Mouse (Mus musculus): ENCODE measurements around the gene Olfr653. TPM values are rescaled to one million over a fixed set of nuclear protein-coding genes. Genes with fewer than 3 reads are reported as not detected.

Olfr653 gene
- polyA plus RNA-seq (2015; fragmentation: Nextera tagmentation; extraction: Ambion mirVana), result not detected in 2 replicates

DNA sequence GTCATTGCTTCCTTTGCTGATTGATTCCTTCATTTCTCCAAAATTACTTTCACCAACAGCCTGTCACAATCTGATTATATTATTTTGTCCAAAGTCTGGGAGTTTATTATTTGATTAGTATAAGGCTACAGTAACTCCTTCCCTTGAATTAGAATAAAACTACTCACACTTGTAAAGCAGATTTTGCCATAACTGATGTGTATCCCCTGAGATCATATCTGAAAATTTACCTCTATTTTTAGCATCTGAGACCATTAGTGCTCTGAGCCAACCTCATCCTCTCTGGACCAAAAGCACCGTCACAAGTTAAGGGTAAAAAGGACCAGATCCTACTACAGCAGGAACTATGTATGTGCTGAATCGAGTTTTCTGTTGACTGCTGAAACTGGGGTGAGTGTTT, at the start of gene Olfr653:
TSS of gene Olfr653 (plus strand) at position 301 of the 400 bp plus-strand sequence.
- Histone ChIP-seq H3K4me2 (no peak within 1 kb of the TSS), H3K27me3 (no peaks in the 10 kb centered on the region), H3K9me3 (replicated peaks) (no peaks in the 10 kb centered on the region), H3K27ac (no peak within 1 kb of the TSS), H3K4me1 (replicated peaks) (no peaks in the 10 kb centered on the region), H3K4me3 (no peak within 1 kb of the TSS), H3K36me3 (no peaks in the 10 kb centered on the region), H3K9ac (no peak within 1 kb of the TSS)
- 45% methylated on average over 2 of the region's 2 CpGs for WGBS
- ATAC-seq (replicated peaks; ENCODE audit: insufficient number of reproducible peaks, insufficient read depth, low FRiP score, low read depth), result no peak

DNA sequence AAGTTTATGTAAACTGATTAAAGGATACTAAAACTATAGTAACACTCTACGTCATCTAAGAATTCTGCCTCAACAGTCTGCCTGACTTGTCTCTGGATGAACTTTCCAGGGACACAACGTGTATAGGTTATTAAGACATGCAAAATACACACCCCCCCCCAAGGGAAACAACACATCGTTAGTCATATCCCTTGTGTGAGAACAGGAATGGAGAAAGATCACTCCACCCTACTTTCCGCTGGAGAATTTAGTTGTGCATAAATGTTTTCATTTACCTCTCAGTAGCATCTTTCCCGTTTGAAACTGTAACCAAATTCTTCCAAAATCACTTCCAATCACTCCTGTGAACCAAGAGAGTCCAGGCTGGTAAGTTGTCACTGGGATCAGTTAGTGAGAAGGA, 27.3 kb upstream of the Olfr653 start, which contains the start of gene Olfr651:
TSS of gene Olfr651 (plus strand) at position 301 of the 400 bp plus-strand sequence.
- Histone ChIP-seq H3K9ac (no peak within 1 kb of the TSS), H3K4me3 (no peak within 1 kb of the TSS), H3K27me3 (no peaks in the 10 kb centered on the region), H3K9me3 (replicated peaks) (no peaks in the 10 kb centered on the region), H3K4me2 (no peak within 1 kb of the TSS), H3K4me1 (replicated peaks) (no peaks in the 10 kb centered on the region), H3K36me3 (no peaks in the 10 kb centered on the region), H3K27ac (no peak within 1 kb of the TSS)
- ATAC-seq (replicated peaks; ENCODE audit: insufficient number of reproducible peaks, insufficient read depth, low FRiP score, low read depth), result no peak
- WGBS, result 67% methylated on average over 5 of the region's 5 CpGs

DNA sequence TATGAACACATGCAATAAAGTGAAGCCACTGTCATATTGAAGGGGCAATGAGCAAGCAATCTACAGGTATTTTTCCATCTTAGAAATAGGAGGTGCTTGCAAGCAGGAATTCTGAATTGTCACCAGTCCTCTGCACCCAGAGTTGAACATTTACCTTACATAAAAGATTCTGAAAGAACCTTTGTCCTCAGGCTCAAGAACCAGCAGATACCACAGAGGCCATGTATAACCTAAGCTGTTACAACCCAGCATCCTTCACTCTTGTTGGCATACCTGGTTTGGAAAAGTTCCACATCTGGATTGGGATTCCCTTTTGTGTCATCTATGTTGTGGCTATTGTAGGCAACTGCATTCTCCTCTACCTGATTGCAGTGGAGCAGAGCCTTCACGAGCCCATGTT, 24.4 kb upstream of the Olfr653 start:
- Histone ChIP-seq H3K4me3 (no peak overlapping the region), H3K9me3 (replicated peaks) (no peaks in the 10 kb centered on the region), H3K27ac (no peak overlapping the region), H3K4me1 (replicated peaks) (no peaks in the 10 kb centered on the region), H3K9ac (no peak overlapping the region), H3K27me3 (no peaks in the 10 kb centered on the region), H3K36me3 (no peaks in the 10 kb centered on the region), H3K4me2 (no peak overlapping the region)
- WGBS, result 46% methylated on average over 1 of the region's 1 CpGs
- ATAC-seq (replicated peaks; ENCODE audit: insufficient number of reproducible peaks, insufficient read depth, low FRiP score, low read depth), result no peak

DNA sequence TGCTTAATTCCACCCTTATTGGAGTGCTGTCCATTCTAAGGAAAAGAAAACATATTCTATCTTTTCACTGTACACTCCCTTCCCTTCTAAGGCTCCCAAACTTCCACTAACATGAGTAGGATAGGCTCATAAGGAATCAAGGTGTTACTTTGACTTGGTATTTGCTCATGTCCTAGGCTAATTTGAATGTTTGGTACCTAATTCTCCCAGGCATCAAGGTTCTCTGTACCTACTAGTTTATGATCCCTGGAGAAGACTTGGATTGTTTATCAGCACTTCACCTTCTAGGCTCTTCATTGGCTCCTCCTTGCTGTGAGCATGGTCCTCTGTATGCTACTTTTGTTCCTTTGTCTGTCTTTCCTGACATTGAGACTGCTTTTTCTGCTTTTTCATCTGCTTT, 16.5 kb upstream of the Olfr653 start, which contains the start of gene Olfr652:
TSS of gene Olfr652 (plus strand) at position 301 of the 400 bp plus-strand sequence.
- Histone ChIP-seq H3K36me3 (no peaks in the 10 kb centered on the region), H3K9ac (no peak within 1 kb of the TSS), H3K4me2 (no peak within 1 kb of the TSS), H3K27ac (no peak within 1 kb of the TSS), H3K4me3 (no peak within 1 kb of the TSS), H3K9me3 (replicated peaks) (no peaks in the 10 kb centered on the region), H3K27me3 (no peaks in the 10 kb centered on the region), H3K4me1 (replicated peaks) (no peaks in the 10 kb centered on the region)
- ATAC-seq (replicated peaks; ENCODE audit: insufficient number of reproducible peaks, insufficient read depth, low FRiP score, low read depth), result no peak

DNA sequence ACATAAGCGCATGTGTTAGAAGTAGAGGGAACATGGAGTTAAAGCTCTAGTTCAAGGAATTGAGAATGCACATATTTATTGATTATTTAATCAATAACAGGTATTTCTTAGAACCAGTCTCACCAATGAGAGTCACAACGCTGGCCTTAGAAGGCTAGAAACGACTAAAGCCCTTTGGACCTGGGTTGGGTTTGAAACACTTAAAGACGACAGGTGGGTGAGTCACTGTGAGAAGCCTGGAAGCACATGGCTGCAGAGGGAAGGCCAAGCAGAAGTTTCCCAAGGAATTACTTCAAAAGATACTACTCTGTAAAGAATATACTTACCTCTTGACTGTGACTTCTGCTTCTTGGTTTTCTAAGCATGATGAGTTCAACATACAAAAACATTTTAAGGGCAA, 3.7 kb downstream of the Olfr653 start:
- Histone ChIP-seq H3K9me3 (replicated peaks) (no peaks in the 10 kb centered on the region), H3K36me3 (no peaks in the 10 kb centered on the region), H3K4me2 (no peak overlapping the region), H3K4me3 (no peak overlapping the region), H3K27ac (no peak overlapping the region), H3K4me1 (replicated peaks) (no peaks in the 10 kb centered on the region), H3K9ac (no peak overlapping the region), H3K27me3 (no peaks in the 10 kb centered on the region)
- 85% methylated on average over 4 of the region's 4 CpGs for WGBS
- ATAC-seq (replicated peaks; ENCODE audit: insufficient number of reproducible peaks, insufficient read depth, low FRiP score, low read depth), result no peak

DNA sequence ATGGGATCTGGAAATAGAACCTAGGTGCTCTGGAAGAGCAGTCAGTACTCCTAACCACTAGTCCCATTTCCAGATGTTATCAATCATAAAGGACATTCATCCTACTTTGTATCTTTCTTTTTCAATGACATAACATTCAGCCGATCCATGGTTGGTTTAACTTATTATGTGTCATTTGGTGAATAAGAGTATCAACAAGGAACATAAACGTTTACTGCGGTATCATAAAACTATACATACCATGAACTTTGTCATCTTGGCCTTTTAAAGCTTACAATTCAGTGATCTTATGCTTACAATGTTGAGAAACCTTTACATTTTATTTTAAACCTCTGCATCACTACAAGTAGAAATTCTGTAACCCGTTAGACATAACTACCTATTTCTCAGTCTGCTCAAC, 4.3 kb downstream of the Olfr653 start:
- no peak overlapping the region for H3K4me2 ChIP-seq
- H3K27ac ChIP-seq, result no peak overlapping the region
- H3K9me3 ChIP-seq (replicated peaks), result no peaks in the 10 kb centered on the region
- H3K4me3 ChIP-seq, result no peak overlapping the region
- H3K4me1 ChIP-seq (replicated peaks), result no peaks in the 10 kb centered on the region
- H3K36me3 ChIP-seq, result no peaks in the 10 kb centered on the region
- 80% methylated on average over 4 of the region's 4 CpGs for WGBS
- no peak overlapping the region for H3K9ac ChIP-seq
- no peak for ATAC-seq (replicated peaks; ENCODE audit: insufficient number of reproducible peaks, insufficient read depth, low FRiP score, low read depth)
- no peaks in the 10 kb centered on the region for H3K27me3 ChIP-seq

DNA sequence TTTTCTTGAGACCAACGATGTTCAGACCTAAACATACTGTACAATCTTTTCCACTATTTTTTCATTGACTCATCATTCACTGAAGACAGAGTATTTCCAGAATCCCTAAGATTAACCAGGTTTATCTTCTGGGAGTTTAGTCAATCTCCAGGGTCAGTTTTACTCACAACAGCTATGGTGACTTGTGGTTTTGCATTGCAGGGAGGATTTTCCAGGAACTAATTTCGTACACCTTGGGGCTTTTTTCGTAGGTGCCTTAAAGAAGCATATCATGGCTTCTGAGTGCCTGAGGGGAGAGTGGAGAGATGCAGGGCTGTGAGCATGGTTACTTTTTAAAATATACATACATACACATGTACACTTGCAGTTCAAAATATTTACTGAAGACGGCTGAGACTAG, 9.6 kb downstream of the Olfr653 start, which contains the start of gene Olfr654:
TSS of gene Olfr654 (plus strand) at position 301 of the 400 bp plus-strand sequence.
- no peaks in the 10 kb centered on the region for H3K4me1 ChIP-seq (replicated peaks)
- no peaks in the 10 kb centered on the region for H3K27me3 ChIP-seq
- WGBS, result 75% methylated on average over 4 of the region's 4 CpGs
- no peak within 1 kb of the TSS for H3K4me3 ChIP-seq
- no peaks in the 10 kb centered on the region for H3K36me3 ChIP-seq
- H3K9ac ChIP-seq, result no peak within 1 kb of the TSS
- no peak within 1 kb of the TSS for H3K27ac ChIP-seq
- H3K9me3 ChIP-seq (replicated peaks), result no peaks in the 10 kb centered on the region
- H3K4me2 ChIP-seq, result no peak within 1 kb of the TSS
- no peak for ATAC-seq (replicated peaks; ENCODE audit: insufficient number of reproducible peaks, insufficient read depth, low FRiP score, low read depth)

DNA sequence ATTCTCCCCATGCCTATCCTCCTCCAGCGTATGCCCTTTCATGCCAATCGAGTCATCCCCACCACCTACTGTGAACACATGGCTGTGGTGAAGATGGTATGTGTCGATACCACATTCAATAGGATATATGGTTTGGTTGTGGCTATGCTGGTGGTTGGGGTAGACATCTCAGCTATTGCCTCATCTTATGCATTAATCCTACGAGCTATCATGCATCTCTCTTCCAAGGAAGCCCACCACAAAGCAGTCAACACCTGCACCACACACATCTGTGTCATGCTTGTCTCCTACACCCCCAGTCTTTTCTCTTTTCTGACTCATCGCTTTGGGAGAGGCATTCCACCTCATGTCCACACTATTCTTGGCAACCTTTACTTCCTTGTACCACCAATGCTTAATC, 11.2 kb downstream of the Olfr653 start:
- H3K27ac ChIP-seq, result no peak overlapping the region
- no peak for ATAC-seq (replicated peaks; ENCODE audit: insufficient number of reproducible peaks, insufficient read depth, low FRiP score, low read depth)
- no peak overlapping the region for H3K9ac ChIP-seq
- H3K36me3 ChIP-seq, result no peaks in the 10 kb centered on the region
- no peak overlapping the region for H3K4me2 ChIP-seq
- H3K4me1 ChIP-seq (replicated peaks), result no peaks in the 10 kb centered on the region
- 73% methylated on average over 5 of the region's 5 CpGs for WGBS
- H3K4me3 ChIP-seq, result no peak overlapping the region
- no peaks in the 10 kb centered on the region for H3K9me3 ChIP-seq (replicated peaks)
- H3K27me3 ChIP-seq, result no peaks in the 10 kb centered on the region

DNA sequence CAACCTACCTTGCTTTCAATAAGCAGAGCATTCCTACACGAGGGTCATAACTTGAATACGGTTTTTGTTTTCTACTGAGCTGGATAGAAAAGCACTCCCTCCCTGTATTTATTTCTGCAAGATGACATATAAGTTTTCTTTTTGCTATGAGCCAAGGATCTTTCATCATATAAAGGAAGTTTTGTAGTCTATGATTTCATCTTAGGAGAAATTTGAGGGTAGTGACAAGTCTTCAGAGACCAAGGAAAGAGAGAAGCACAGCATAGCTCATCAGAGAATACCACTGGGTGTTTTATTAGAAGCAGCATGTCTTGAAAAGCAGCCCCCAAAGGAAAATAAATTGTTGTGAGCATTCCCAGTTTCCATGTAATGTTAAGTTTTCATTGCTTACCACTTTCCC, 24.6 kb downstream of the Olfr653 start, which contains the start of gene Olfr655:
TSS of gene Olfr655 (minus strand) at position 101 of the 400 bp plus-strand sequence.
- Histone ChIP-seq H3K4me2 (no peak within 1 kb of the TSS), H3K4me3 (no peak within 1 kb of the TSS), H3K27ac (no peak within 1 kb of the TSS), H3K27me3 (no peaks in the 10 kb centered on the region), H3K9ac (no peak within 1 kb of the TSS), H3K9me3 (replicated peaks) (no peaks in the 10 kb centered on the region), H3K36me3 (no peaks in the 10 kb centered on the region), H3K4me1 (replicated peaks) (no peaks in the 10 kb centered on the region)
- 71% methylated on average over 2 of the region's 2 CpGs for WGBS
- no peak for ATAC-seq (replicated peaks; ENCODE audit: insufficient number of reproducible peaks, insufficient read depth, low FRiP score, low read depth)

DNA sequence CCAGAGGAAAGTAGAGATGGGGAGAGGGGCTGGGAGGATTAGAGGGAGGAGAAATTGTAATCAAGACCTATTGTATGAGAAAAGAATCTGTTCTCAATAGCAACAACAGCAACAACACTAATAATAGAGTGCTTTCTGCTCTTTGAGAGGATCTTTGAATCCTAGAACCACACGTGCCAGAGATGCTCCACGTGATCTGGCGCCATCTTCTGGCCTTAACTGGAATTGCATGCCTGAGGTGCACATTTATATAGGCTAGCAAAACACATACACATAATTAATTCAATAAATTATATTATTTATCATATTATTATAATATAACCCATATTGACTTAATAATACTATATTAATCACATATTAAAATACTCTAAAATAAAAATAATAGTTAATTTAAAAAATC, 26.1 kb downstream of the Olfr653 start:
- Histone ChIP-seq H3K4me2 (no peak overlapping the region), H3K4me3 (no peak overlapping the region), H3K27me3 (no peaks in the 10 kb centered on the region), H3K9me3 (replicated peaks) (no peaks in the 10 kb centered on the region), H3K27ac (no peak overlapping the region), H3K36me3 (no peaks in the 10 kb centered on the region), H3K4me1 (replicated peaks) (no peaks in the 10 kb centered on the region), H3K9ac (no peak overlapping the region)
- WGBS, result 2% methylated on average over 3 of the region's 3 CpGs
- ATAC-seq (replicated peaks; ENCODE audit: insufficient number of reproducible peaks, insufficient read depth, low FRiP score, low read depth), result no peak

DNA sequence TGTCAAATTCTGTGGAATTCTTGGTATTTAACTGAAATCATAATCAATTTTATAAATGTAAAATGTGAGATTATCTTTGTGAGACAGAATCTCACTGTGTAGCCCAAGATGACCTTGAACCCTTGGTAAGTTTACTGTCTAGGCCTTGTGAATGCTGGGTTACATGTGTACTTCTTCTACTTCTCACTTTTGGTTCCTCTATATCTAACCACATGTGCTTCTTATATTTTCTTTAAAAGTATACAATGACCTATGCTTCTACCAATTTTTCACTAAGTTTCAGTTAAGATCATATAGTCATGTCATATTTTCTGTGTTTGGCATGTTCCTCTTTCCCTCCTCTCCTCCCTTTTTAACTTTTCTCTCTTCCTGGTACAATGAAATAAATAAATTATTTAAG, 27.6 kb downstream of the Olfr653 start:
- ATAC-seq (replicated peaks; ENCODE audit: insufficient number of reproducible peaks, insufficient read depth, low FRiP score, low read depth), result no peak
- Histone ChIP-seq H3K9me3 (replicated peaks) (no peaks in the 10 kb centered on the region), H3K27ac (no peak overlapping the region), H3K4me3 (no peak overlapping the region), H3K36me3 (no peaks in the 10 kb centered on the region), H3K27me3 (no peaks in the 10 kb centered on the region), H3K4me2 (no peak overlapping the region), H3K4me1 (replicated peaks) (no peaks in the 10 kb centered on the region), H3K9ac (no peak overlapping the region)

DNA sequence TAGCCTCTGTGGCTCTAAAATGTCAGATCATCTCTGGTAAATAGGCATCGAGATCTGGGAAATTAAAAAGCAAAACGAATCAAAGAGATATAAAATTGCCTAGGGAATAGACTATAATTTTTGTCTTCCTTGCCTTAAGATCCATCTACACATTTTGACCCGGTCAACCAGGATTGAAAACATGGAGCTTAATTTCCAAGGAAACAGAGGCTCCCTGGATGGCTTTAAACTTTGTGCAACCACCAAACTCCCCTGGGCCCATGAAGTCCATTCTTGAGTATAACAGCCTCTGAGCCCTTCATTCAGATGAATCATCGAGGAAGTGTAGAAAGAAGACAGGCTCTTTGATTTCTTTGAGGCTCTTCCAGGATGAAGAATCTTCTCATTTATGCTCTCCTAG, 36.5 kb downstream of the Olfr653 start, which contains the start of gene Olfr656:
TSS of gene Olfr656 (plus strand) at position 301 of the 400 bp plus-strand sequence.
- Histone ChIP-seq H3K9ac (no peak within 1 kb of the TSS), H3K4me3 (no peak within 1 kb of the TSS), H3K4me1 (replicated peaks) (no peaks in the 10 kb centered on the region), H3K27me3 (no peaks in the 10 kb centered on the region), H3K36me3 (no peaks in the 10 kb centered on the region), H3K9me3 (replicated peaks) (no peaks in the 10 kb centered on the region), H3K4me2 (no peak within 1 kb of the TSS), H3K27ac (no peak within 1 kb of the TSS)
- ATAC-seq (replicated peaks; ENCODE audit: insufficient number of reproducible peaks, insufficient read depth, low FRiP score, low read depth), result no peak
- WGBS, result 62% methylated on average over 4 of the region's 4 CpGs
